In the genomic region with DNA sequence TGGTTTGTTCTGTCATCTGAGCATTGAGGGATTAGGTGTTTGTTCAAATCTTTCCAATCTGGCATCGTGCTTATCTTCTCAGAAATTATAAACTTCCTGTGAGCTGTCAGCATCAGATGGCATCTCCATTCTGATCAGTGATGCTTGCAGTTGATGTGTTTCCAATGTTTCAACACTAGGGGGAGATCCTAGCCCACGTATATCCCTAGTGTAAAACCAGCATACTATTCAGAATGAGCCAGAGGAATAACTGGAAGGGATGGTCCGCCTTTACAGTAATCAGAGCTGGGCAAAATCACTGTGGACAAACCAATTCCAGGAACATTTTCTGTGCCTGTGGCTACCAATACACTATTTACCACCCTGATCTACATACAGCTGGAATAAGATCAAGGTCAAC, we compare ENCODE assay signal across 8 mouse cellular contexts. TPM values are rescaled to one million over a fixed set of nuclear protein-coding genes. Genes with fewer than 3 reads are reported as not detected.
DNase-seq lines count a peak whose midpoint lies in the region; ATAC-seq lines count a peak whose summit lies in the region.

No protein-coding gene starts in this region.

- H3K9ac ChIP-seq in neural tube, embryonic 11.5 days (ENCODE audit: low read length): no peak overlapping the region
- no peak overlapping the region for H3K9ac ChIP-seq in embryonic facial prominence, embryonic 11.5 days (replicated peaks; ENCODE audit: low read length)
- H3K9ac ChIP-seq in stomach, embryonic 14.5 days (replicated peaks; ENCODE audit: low read depth, low read length): no peak overlapping the region

- no peaks in the 10 kb centered on the region for H3K4me1 ChIP-seq in neural tube, embryonic 11.5 days (ENCODE audit: control insufficient read depth, insufficient read depth, low read length)
- H3K4me1 ChIP-seq in embryonic facial prominence, embryonic 11.5 days (ENCODE audit: control insufficient read depth, insufficient read depth, low read length): no peaks in the 10 kb centered on the region
- no peaks in the 10 kb centered on the region for H3K4me1 ChIP-seq in stomach, embryonic 14.5 days (ENCODE audit: control insufficient read depth, insufficient read depth, low read length)

- H3K9me3 ChIP-seq in neural tube, embryonic 11.5 days (ENCODE audit: control insufficient read depth, low read length): no peaks in the 10 kb centered on the region
- no peaks in the 10 kb centered on the region for H3K9me3 ChIP-seq in embryonic facial prominence, embryonic 11.5 days (replicated peaks; ENCODE audit: control insufficient read depth, low read length)
- H3K9me3 ChIP-seq in stomach, embryonic 14.5 days (ENCODE audit: control insufficient read depth, low read depth, low read length): no peaks in the 10 kb centered on the region

- no peak overlapping the region for H3K4me3 ChIP-seq in neural tube, embryonic 11.5 days (ENCODE audit: low read depth, low read length)
- H3K4me3 ChIP-seq in embryonic facial prominence, embryonic 11.5 days (ENCODE audit: low read depth, low read length): no peak overlapping the region
- H3K4me3 ChIP-seq in stomach, embryonic 14.5 days (ENCODE audit: low read depth, low read length): no peak overlapping the region

- peak; percentile 33 for DNase-seq in neural tube, embryonic 11.5 days (ENCODE audit: low spot score)
- DNase-seq in neural tube, embryonic 10.5 days (ENCODE audit: extremely low spot score, low spot score): no peak
- DNase-seq in embryonic facial prominence, embryonic 11.5 days (ENCODE audit: low spot score): peak; percentile 76
- peak; percentile 41 for DNase-seq in layer of hippocampus, adult 9-11 months
- peak; percentile 74 for DNase-seq in lung, postnatal 36 days

- no peak overlapping the region for H3K27ac ChIP-seq in neural tube, embryonic 11.5 days (ENCODE audit: low read depth, low read length)
- no peak overlapping the region for H3K27ac ChIP-seq in embryonic facial prominence, embryonic 11.5 days (replicated peaks; ENCODE audit: low read depth, low read length)
- H3K27ac ChIP-seq in stomach, embryonic 14.5 days (ENCODE audit: low read length): no peak overlapping the region

- no peaks in the 10 kb centered on the region for H3K27me3 ChIP-seq in neural tube, embryonic 11.5 days (ENCODE audit: control insufficient read depth, insufficient read depth, low read length)
- H3K27me3 ChIP-seq in embryonic facial prominence, embryonic 11.5 days (ENCODE audit: control insufficient read depth, insufficient read depth, low read length): no peaks in the 10 kb centered on the region
- no peaks in the 10 kb centered on the region for H3K27me3 ChIP-seq in stomach, embryonic 14.5 days (ENCODE audit: control insufficient read depth, insufficient read depth, low read length)

- no peaks in the 10 kb centered on the region for H3K36me3 ChIP-seq in neural tube, embryonic 11.5 days (ENCODE audit: control insufficient read depth, insufficient read depth, low read length)
- no peaks in the 10 kb centered on the region for H3K36me3 ChIP-seq in embryonic facial prominence, embryonic 11.5 days (replicated peaks; ENCODE audit: control insufficient read depth, insufficient read depth, low read depth, low read length)
- no peaks in the 10 kb centered on the region for H3K36me3 ChIP-seq in stomach, embryonic 14.5 days (ENCODE audit: control insufficient read depth, insufficient read depth, low read length)

- H3K4me2 ChIP-seq in neural tube, embryonic 11.5 days (ENCODE audit: low read depth): no peak overlapping the region
- no peak overlapping the region for H3K4me2 ChIP-seq in embryonic facial prominence, embryonic 11.5 days (ENCODE audit: low read depth, low read length)
- no peak overlapping the region for H3K4me2 ChIP-seq in stomach, embryonic 14.5 days (replicated peaks; ENCODE audit: low read depth, low read length)

- peak; percentile 83 for ATAC-seq in neural tube, embryonic 11.5 days (ENCODE audit: insufficient read depth, low FRiP score, low TSS enrichment)
- peak; percentile 98 for ATAC-seq in activated CD4-positive, CD25-positive, alpha-beta regulatory T cell, adult 4 months
- ATAC-seq in embryonic facial prominence, embryonic 11.5 days (replicated peaks; ENCODE audit: insufficient number of reproducible peaks, low FRiP score, low TSS enrichment, low read depth): peak; percentile 72
- peak; percentile 86 to 94 for ATAC-seq in hematopoietic stem cell, adult 5-6 weeks (replicated peaks in 1 of 2; ENCODE audit: insufficient read depth in 1 of 2, low FRiP score in 2 of 2, low TSS enrichment in 1 of 2, low read depth in 1 of 2, poor library complexity in 2 of 2, severe bottlenecking in 2 of 2)
- ATAC-seq in stomach, embryonic 14.5 days (ENCODE audit: insufficient number of reproducible peaks, insufficient read depth, low FRiP score, low read depth): peak; percentile 78; the same call in 1 of the 2 replicates

- WGBS in neural tube, embryonic 11.5 days: 18% methylated on average over 3 of the region's 3 CpGs
- WGBS in embryonic facial prominence, embryonic 11.5 days: 18% methylated on average over 3 of the region's 3 CpGs
- WGBS in stomach, embryonic 14.5 days: 14% methylated on average over 3 of the region's 3 CpGs

RNA-seq across cellular contexts. Expression of gene Kbtbd2, which starts 11.0 kb away (rescaled TPM):
- polyA plus RNA-seq in neural tube, embryonic 11.5 days (2014; fragmentation: Nextera tagmentation; extraction: Ambion mirVana): 31.2 and 33.9 TPM in 2 replicates
- 10 to 100 TPM; 17.0 to 20.3 TPM for polyA plus RNA-seq in activated CD4-positive, CD25-positive, alpha-beta regulatory T cell, adult 4 months (2017; shearing (Covaris generic))
- 33.6 and 35.0 TPM in 2 replicates for polyA plus RNA-seq in embryonic facial prominence, embryonic 11.5 days (2014; fragmentation: Nextera tagmentation; extraction: Ambion mirVana)
- 55.6 and 87.1 TPM in 2 replicates for total RNA-seq in hematopoietic stem cell, adult 5-6 weeks (2017)
- 31.7 and 34.4 TPM in 2 replicates for polyA plus RNA-seq in stomach, embryonic 14.5 days (2014; fragmentation: Nextera tagmentation; extraction: Ambion mirVana)

RNA-seq across cellular contexts. Expression of gene Fkbp9, which starts 23.2 kb away (rescaled TPM):
- 61.0 and 61.7 TPM in 2 replicates for polyA plus RNA-seq in neural tube, embryonic 11.5 days (2014; fragmentation: Nextera tagmentation; extraction: Ambion mirVana)
- polyA plus RNA-seq in activated CD4-positive, CD25-positive, alpha-beta regulatory T cell, adult 4 months (2017; shearing (Covaris generic)): not detected
- 82.1 and 86.9 TPM in 2 replicates for polyA plus RNA-seq in embryonic facial prominence, embryonic 11.5 days (2014; fragmentation: Nextera tagmentation; extraction: Ambion mirVana)
- total RNA-seq in hematopoietic stem cell, adult 5-6 weeks (2017): 24.0 and 28.7 TPM in 2 replicates
- 149 and 163 TPM in 2 replicates for polyA plus RNA-seq in stomach, embryonic 14.5 days (2014; fragmentation: Nextera tagmentation; extraction: Ambion mirVana)

Comparison
In these comparisons a context has a peak if more than half of its experiments do, and no peak if none do; other contexts are left out.
1. RNA of gene Fkbp9, which starts 23.2 kb away (polyA plus RNA-seq): 149 to 163 TPM in stomach, embryonic 14.5 days, 82.1 to 86.9 TPM in embryonic facial prominence, embryonic 11.5 days and 61.0 to 61.7 TPM in neural tube, embryonic 11.5 days; not detected in activated CD4-positive, CD25-positive, alpha-beta regulatory T cell, adult 4 months; every median in the first group is over 10 times any median in the second.
2. Peak in every context shown above with its lines, with median percentiles within 50 percentile points of each other: ATAC-seq.